Mouse (Mus musculus) regulatory T cell (primary cell): Measurements from ENCODE around the gene Btbd3.

ENCODE experiments used
- in situ Hi-C: fragments of 300-600 bp; cut with MboI, MseI; formaldehyde crosslinking; loops from one replicate; pipeline ENCODE4 v1.15.1; 2025; ENCODE audit warnings: high pct_unique_total_duplicates

The Btbd3 gene

GRCm38 (mm10) chr2:138256411-138256810, at the start of gene Btbd3:
Btbd3 (plus strand) TSS chr2:138256565.
- in situ Hi-C loops, result no loop called here

GRCm38 (mm10) chr2:138215561-138215960, 40.8 kb upstream of the Btbd3 start:
- in situ Hi-C loops, result no loop called here

- in situ Hi-C loops, result no loop called here
Measured at GRCm38 (mm10) chr2:138220269-138220668, 36.1 kb upstream of the Btbd3 start.

- in situ Hi-C loops, result no loop called here
Measured at GRCm38 (mm10) chr2:138232247-138232646, 24.1 kb upstream of the Btbd3 start.

- in situ Hi-C loops, result no loop called here
Measured at GRCm38 (mm10) chr2:138236149-138236548, 20.2 kb upstream of the Btbd3 start.

- in situ Hi-C loops, result no loop called here
Measured at GRCm38 (mm10) chr2:138242452-138242851, 13.9 kb upstream of the Btbd3 start.

- in situ Hi-C loops, result no loop called here
Measured at GRCm38 (mm10) chr2:138245631-138246289, 10.6 kb upstream of the Btbd3 start.

GRCm38 (mm10) chr2:138247986-138248385, 8.4 kb upstream of the Btbd3 start:
- in situ Hi-C loops, result no loop called here

- in situ Hi-C loops, result no loop called here
Measured at GRCm38 (mm10) chr2:138256851-138257471, 596 bp downstream of the Btbd3 start.

- in situ Hi-C loops, result no loop called here
Measured at GRCm38 (mm10) chr2:138257692-138258315, 1.4 kb downstream of the Btbd3 start.

GRCm38 (mm10) chr2:138261140-138261539, 4.8 kb downstream of the Btbd3 start:
- in situ Hi-C loops, result loop anchor here (10.0 kb wide), 1 partner anchor 1066 kb away; no protein-coding TSS in a partner anchor

- in situ Hi-C loops, result loop anchor here (10.0 kb wide), 1 partner anchor 1068 kb away; no protein-coding TSS in a partner anchor
Measured at GRCm38 (mm10) chr2:138262885-138263284, 6.5 kb downstream of the Btbd3 start.

GRCm38 (mm10) chr2:138265356-138266005, 9.1 kb downstream of the Btbd3 start:
- in situ Hi-C loops, result loop anchor here (10.0 kb wide), 1 partner anchor 1071 kb away; no protein-coding TSS in a partner anchor

GRCm38 (mm10) chr2:138266679-138267078, 10.3 kb downstream of the Btbd3 start:
- in situ Hi-C loops, result loop anchor here (10.0 kb wide), 1 partner anchor 1072 kb away; no protein-coding TSS in a partner anchor

GRCm38 (mm10) chr2:138267852-138268513, 11.6 kb downstream of the Btbd3 start:
- in situ Hi-C loops, result loop anchor here (10.0 kb wide), 1 partner anchor 1073 kb away; no protein-coding TSS in a partner anchor

GRCm38 (mm10) chr2:138269330-138269729, 13.0 kb downstream of the Btbd3 start:
- in situ Hi-C loops, result loop anchor here (10.0 kb wide), 1 partner anchor 1075 kb away; no protein-coding TSS in a partner anchor

GRCm38 (mm10) chr2:138273404-138274073, 17.2 kb downstream of the Btbd3 start:
- in situ Hi-C loops, result no loop called here

GRCm38 (mm10) chr2:138274086-138274485, 17.7 kb downstream of the Btbd3 start:
- in situ Hi-C loops, result no loop called here

- in situ Hi-C loops, result no loop called here
Measured at GRCm38 (mm10) chr2:138277842-138278691, 21.7 kb downstream of the Btbd3 start.
